Mouse (Mus musculus): ENCODE results near the gene Ctsz. TPM values are rescaled to one million over a fixed set of nuclear protein-coding genes. Genes with fewer than 3 reads are reported as not detected.

Ctsz gene
- polyA plus RNA-seq, 1 experiment, result 307 TPM

DNA sequence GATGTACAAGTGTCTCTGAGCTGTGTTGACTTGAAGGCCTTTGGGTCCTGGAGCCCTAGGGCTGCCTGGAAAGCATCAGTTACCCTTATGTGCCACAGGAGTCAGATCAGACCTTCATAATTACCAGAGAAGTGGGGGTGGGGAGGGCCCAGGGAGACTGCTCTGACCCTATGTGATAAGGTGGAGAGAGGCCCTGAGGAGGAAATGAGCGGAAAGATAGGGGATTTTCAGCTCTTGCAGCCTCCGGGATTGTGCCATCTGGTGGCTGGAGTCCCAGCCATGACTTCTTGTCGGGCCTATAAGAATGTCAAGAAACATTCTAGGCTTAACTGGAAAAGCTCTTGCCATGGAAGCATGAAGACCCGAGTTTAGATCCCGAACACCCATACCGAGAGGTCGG, 14.8 kb upstream of the Ctsz start:
- WGBS, result 66% methylated on average over 7 of the region's 7 CpGs
- TF ChIP-seq POLR2A (IDR thresholded peaks at IDR 0.05; ENCODE audit: low read depth, low read length), result no peak
- peak; percentile 30; the same call in 1 of the 2 replicates for TF ChIP-seq CTCF (IDR thresholded peaks at IDR 0.05; ENCODE audit: extremely low read depth, insufficient read depth, insufficient read length, insufficient replicate concordance)
- H3K27ac ChIP-seq (ENCODE audit: insufficient read depth, low read length), result no peak overlapping the region
- H3K36me3 ChIP-seq (ENCODE audit: control insufficient read depth, insufficient read depth, low read length), result no peaks in the 10 kb centered on the region
- no peaks in the 10 kb centered on the region for H3K4me1 ChIP-seq (ENCODE audit: control insufficient read depth, insufficient read depth, insufficient read length)
- H3K27me3 ChIP-seq (ENCODE audit: control insufficient read depth, insufficient read depth, low read length), result no peaks in the 10 kb centered on the region
- DNase-seq (ENCODE audit: low read depth in 1 of 2, low spot score in 2 of 2), result no peak
- H3K4me3 ChIP-seq (ENCODE audit: extremely low read depth, insufficient read depth, insufficient read length), result no peak overlapping the region

DNA sequence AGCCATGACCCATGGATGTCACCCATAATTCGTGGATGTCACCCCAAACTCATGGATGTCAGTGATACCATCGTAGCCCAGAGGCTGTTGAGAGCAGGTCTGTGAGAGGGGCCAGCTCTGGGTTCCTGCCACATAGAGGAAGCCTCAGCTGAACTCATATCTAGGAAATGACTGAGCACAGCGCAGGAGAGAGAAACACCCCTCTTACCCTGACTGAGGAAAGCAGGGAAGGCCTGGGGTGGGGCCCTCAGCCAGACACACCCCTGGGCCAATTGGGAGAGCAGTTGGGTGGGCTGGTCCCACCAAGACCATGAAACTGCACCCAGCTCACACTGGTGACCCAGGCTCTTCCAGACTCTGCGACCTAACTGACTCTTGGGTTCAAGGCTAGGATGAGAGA, 11.5 kb upstream of the Ctsz start, which contains the start of gene Tubb1:
Tubb1 (plus strand) TSS at position 343 of the 400 bp plus-strand sequence.
- H3K36me3 ChIP-seq (ENCODE audit: control insufficient read depth, insufficient read depth, low read length), result no peaks in the 10 kb centered on the region
- no peak within 1 kb of the TSS for H3K4me3 ChIP-seq (ENCODE audit: extremely low read depth, insufficient read depth, insufficient read length)
- 45% methylated on average over 4 of the region's 4 CpGs for WGBS
- H3K27me3 ChIP-seq (ENCODE audit: control insufficient read depth, insufficient read depth, low read length), result no peaks in the 10 kb centered on the region
- H3K4me1 ChIP-seq (ENCODE audit: control insufficient read depth, insufficient read depth, insufficient read length), result no peaks in the 10 kb centered on the region
- TF ChIP-seq CTCF (IDR thresholded peaks at IDR 0.05; ENCODE audit: extremely low read depth, insufficient read depth, insufficient read length, insufficient replicate concordance), result no peak
- no peak for TF ChIP-seq POLR2A (IDR thresholded peaks at IDR 0.05; ENCODE audit: low read depth, low read length)
- DNase-seq (ENCODE audit: low read depth in 1 of 2, low spot score in 2 of 2), result no peak
- no peak within 1 kb of the TSS for H3K27ac ChIP-seq (ENCODE audit: insufficient read depth, low read length)

DNA sequence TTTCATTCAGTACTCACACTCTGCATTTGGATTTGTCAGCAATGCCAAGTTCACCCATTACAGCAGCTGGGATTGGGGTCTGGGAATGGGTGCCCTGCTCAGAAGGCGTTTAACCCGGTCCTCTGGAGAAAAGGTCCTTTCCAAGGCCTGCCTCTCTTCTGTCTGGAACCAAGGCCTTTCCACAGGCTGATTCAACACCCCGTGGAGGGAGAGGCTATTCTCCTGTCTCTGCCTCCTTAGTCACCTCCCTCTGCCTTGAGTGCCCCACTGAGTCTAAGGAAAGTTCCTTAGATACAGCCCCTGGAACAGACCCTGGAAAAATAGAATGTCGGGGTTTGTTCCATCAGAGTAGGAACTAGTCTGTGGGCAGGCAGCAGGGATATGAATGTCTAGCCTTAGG, 9.6 kb upstream of the Ctsz start:
- WGBS, result 86% methylated on average over 4 of the region's 4 CpGs
- Histone ChIP-seq H3K4me3 (ENCODE audit: extremely low read depth, insufficient read depth, insufficient read length) (no peak overlapping the region), H3K36me3 (ENCODE audit: control insufficient read depth, insufficient read depth, low read length) (no peaks in the 10 kb centered on the region), H3K27ac (ENCODE audit: insufficient read depth, low read length) (no peak overlapping the region), H3K4me1 (ENCODE audit: control insufficient read depth, insufficient read depth, insufficient read length) (no peaks in the 10 kb centered on the region), H3K27me3 (ENCODE audit: control insufficient read depth, insufficient read depth, low read length) (no peaks in the 10 kb centered on the region)
- no peak for DNase-seq (ENCODE audit: low read depth in 1 of 2, low spot score in 2 of 2)
- TF ChIP-seq POLR2A (IDR thresholded peaks at IDR 0.05; ENCODE audit: low read depth, low read length), result no peak
- no peak for TF ChIP-seq CTCF (IDR thresholded peaks at IDR 0.05; ENCODE audit: extremely low read depth, insufficient read depth, insufficient read length, insufficient replicate concordance)

DNA sequence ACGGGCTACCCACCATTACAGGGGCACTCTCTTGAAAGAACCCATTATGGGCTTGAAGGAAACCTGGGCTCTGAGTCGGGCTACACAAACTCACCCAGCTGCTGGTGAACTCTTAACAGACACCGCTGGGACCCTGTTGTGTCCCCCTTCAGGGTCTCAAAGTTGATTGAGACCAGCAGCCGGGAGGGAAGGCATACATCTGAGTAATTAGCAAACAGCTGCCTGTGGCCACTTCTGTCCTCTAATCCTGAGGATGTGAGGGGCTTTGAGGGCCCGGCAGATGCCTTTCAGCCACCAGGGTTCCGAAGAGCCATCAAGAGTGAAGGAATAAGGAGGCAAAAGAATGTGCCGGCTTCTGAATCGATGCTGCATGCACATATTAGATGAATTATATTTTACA, 8.1 kb upstream of the Ctsz start:
- H3K27ac ChIP-seq (ENCODE audit: insufficient read depth, low read length), result no peak overlapping the region
- no peak overlapping the region for H3K4me3 ChIP-seq (ENCODE audit: extremely low read depth, insufficient read depth, insufficient read length)
- DNase-seq (ENCODE audit: low read depth in 1 of 2, low spot score in 2 of 2), result no peak
- WGBS, result 89% methylated on average over 8 of the region's 8 CpGs
- no peaks in the 10 kb centered on the region for H3K4me1 ChIP-seq (ENCODE audit: control insufficient read depth, insufficient read depth, insufficient read length)
- H3K36me3 ChIP-seq (ENCODE audit: control insufficient read depth, insufficient read depth, low read length), result no peaks in the 10 kb centered on the region
- TF ChIP-seq POLR2A (IDR thresholded peaks at IDR 0.05; ENCODE audit: low read depth, low read length) (no peak), CTCF (IDR thresholded peaks at IDR 0.05; ENCODE audit: extremely low read depth, insufficient read depth, insufficient read length, insufficient replicate concordance) (no peak)
- no peaks in the 10 kb centered on the region for H3K27me3 ChIP-seq (ENCODE audit: control insufficient read depth, insufficient read depth, low read length)

DNA sequence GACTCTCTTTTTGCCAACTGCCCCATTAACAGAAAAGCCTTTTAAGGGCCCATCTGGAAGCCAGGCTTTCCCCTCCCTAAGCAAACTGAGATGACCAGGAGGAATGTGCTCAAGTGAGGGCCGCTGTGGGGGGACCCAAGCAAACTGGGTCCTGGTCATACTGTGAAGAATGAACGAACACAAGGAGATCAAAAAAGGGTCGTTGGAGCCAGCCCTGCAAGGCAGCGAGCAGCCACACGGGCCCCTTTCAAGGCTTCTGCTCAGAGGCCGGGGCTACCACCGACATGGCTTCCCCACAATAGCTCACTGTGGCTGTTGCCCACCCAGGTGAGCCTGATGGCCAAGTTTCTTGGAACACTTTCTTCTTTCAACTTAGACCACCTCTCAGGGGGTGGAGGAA, 7.7 kb upstream of the Ctsz start:
- Histone ChIP-seq H3K27me3 (ENCODE audit: control insufficient read depth, insufficient read depth, low read length) (no peaks in the 10 kb centered on the region), H3K27ac (ENCODE audit: insufficient read depth, low read length) (no peak overlapping the region), H3K4me1 (ENCODE audit: control insufficient read depth, insufficient read depth, insufficient read length) (no peaks in the 10 kb centered on the region), H3K4me3 (ENCODE audit: extremely low read depth, insufficient read depth, insufficient read length) (no peak overlapping the region), H3K36me3 (ENCODE audit: control insufficient read depth, insufficient read depth, low read length) (no peaks in the 10 kb centered on the region)
- 83% methylated on average over 7 of the region's 7 CpGs for WGBS
- DNase-seq (ENCODE audit: low read depth in 1 of 2, low spot score in 2 of 2), result no peak
- no peak for TF ChIP-seq POLR2A (IDR thresholded peaks at IDR 0.05; ENCODE audit: low read depth, low read length)
- TF ChIP-seq CTCF (IDR thresholded peaks at IDR 0.05; ENCODE audit: extremely low read depth, insufficient read depth, insufficient read length, insufficient replicate concordance), result no peak

DNA sequence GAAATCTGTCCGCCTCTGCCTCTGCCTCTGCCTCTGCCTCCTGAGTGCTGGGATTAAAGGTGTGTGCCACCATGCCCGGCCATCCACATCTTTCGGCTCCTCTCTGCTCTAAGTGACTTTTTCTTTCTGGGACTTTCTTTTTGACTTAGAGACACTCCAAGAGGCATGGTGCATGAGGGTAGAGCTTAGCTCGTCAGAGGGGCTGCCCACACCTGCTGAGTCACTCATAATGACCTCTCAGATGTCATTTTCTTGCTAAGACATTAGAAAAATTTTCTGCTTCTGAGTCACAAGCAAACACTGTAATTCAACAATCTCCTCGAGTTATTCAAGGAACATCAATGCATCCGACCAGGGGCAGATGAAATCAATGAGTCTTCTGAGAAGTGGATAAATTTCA, 6.2 kb upstream of the Ctsz start:
- Histone ChIP-seq H3K4me3 (ENCODE audit: extremely low read depth, insufficient read depth, insufficient read length) (no peak overlapping the region), H3K4me1 (ENCODE audit: control insufficient read depth, insufficient read depth, insufficient read length) (peaks cover 2% of the 10 kb centered on the region; the same call in 1 of the 2 replicates), H3K27ac (ENCODE audit: insufficient read depth, low read length) (no peak overlapping the region), H3K27me3 (ENCODE audit: control insufficient read depth, insufficient read depth, low read length) (no peaks in the 10 kb centered on the region), H3K36me3 (ENCODE audit: control insufficient read depth, insufficient read depth, low read length) (no peaks in the 10 kb centered on the region)
- WGBS, result 80% methylated on average over 6 of the region's 6 CpGs
- no peak for DNase-seq (ENCODE audit: low read depth in 1 of 2, low spot score in 2 of 2)
- TF ChIP-seq CTCF (IDR thresholded peaks at IDR 0.05; ENCODE audit: extremely low read depth, insufficient read depth, insufficient read length, insufficient replicate concordance) (no peak), POLR2A (IDR thresholded peaks at IDR 0.05; ENCODE audit: low read depth, low read length) (no peak)

DNA sequence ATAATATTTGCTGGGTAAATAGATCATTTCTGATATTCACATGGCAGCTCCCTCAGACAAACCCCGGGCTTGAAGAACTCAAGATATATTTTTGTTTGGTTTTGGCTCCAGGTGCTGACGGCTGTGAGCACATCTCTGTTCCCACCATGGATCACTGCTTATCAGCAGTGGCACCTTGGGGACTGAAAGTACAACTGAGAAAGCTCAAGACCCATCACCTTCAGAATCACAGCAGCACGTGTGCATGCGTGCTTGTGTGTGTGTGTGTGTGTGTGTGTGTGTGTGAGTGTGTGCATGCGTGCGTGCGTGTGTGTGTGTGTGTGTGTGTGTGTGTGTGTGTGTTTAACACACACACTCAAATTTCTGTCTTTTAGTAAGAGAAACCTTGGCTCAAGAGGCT, 5.5 kb upstream of the Ctsz start:
- no peaks in the 10 kb centered on the region for H3K36me3 ChIP-seq (ENCODE audit: control insufficient read depth, insufficient read depth, low read length)
- no peaks in the 10 kb centered on the region for H3K27me3 ChIP-seq (ENCODE audit: control insufficient read depth, insufficient read depth, low read length)
- H3K27ac ChIP-seq (ENCODE audit: insufficient read depth, low read length), result no peak overlapping the region
- peaks cover 8% of the 10 kb centered on the region; the same call in 1 of the 2 replicates for H3K4me1 ChIP-seq (ENCODE audit: control insufficient read depth, insufficient read depth, insufficient read length)
- DNase-seq (ENCODE audit: low read depth in 1 of 2, low spot score in 2 of 2), result no peak
- H3K4me3 ChIP-seq (ENCODE audit: extremely low read depth, insufficient read depth, insufficient read length), result no peak overlapping the region
- TF ChIP-seq CTCF (IDR thresholded peaks at IDR 0.05; ENCODE audit: extremely low read depth, insufficient read depth, insufficient read length, insufficient replicate concordance) (no peak), POLR2A (IDR thresholded peaks at IDR 0.05; ENCODE audit: low read depth, low read length) (no peak)
- 78% methylated on average over 7 of the region's 7 CpGs for WGBS
